25 mouse cellular contexts compared by ENCODE assay signal in the genomic region with DNA sequence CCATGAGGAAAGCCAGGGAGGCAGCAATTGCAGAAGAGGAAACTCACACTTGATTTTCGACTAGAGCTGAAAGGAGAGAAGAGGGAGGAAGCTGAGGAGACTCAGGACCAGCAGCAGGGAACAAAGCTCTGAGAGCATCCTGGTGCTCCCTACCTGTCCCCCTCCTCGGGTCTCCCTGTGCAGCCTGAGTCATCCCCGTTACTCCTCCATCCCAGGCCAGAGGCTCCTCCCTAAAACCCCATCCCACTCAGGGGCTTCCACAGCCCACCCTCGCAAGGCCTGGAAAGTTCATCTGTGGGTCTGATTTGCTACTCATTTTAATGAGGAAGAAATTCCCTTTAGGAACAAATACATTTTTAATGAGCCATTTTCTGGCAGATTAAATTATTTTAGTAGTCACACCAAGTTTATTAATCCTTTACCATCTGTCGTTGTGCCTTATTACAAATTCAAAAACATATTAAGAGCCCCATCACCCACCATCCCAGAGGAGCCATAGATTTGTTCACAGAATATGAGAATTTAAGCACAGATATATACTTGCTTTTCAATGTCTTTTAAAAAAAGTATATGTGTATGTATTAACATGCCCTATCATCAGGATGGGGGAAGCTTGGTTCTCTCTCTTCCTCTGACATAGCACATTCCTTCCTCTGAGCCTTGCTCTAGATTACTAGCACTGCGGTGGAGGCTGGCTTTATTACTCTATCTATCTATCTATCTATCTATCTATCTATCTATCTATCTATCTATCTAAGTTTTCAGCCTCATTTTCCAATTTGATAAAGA. TPM values are rescaled to one million over a fixed set of nuclear protein-coding genes. Genes with fewer than 3 reads are reported as not detected.
DNase-seq lines count a peak whose midpoint lies in the region; ATAC-seq and TF ChIP-seq lines count a peak whose summit lies in the region.
"Had no signal": no experiment of that assay in that cellular context is flagged by ENCODE, and none has a peak within 500 bp of the region (broad histone marks: within the 10 kb centered on the region; RNA-seq: fewer than 3 reads in every experiment).

No protein-coding gene starts in this region.

- ATAC-seq in forebrain, embryonic 15.5 days (replicated peaks) = 0 out of 2 replicates have a peak, but pooled peaks have one; percentile 55
- no peak for ATAC-seq in forebrain, postnatal 0 days
- ATAC-seq in hindbrain, embryonic 16.5 days = peak; percentile 49; the same call in 1 of the 2 replicates
- ATAC-seq in hindbrain, embryonic 12.5 days (ENCODE audit: low FRiP score) = no peak
- ATAC-seq in midbrain, embryonic 16.5 days = peak; percentile 58; the same call in 1 of the 2 replicates
- ATAC-seq: CD4-positive, CD25-positive, alpha-beta regulatory T cell, adult 4 months had no signal

- H3K4me1 ChIP-seq in forebrain, embryonic 15.5 days = no peaks in the 10 kb centered on the region
- no peaks in the 10 kb centered on the region for H3K4me1 ChIP-seq in forebrain, postnatal 0 days (ENCODE audit: insufficient read depth)
- H3K4me1 ChIP-seq in hindbrain, embryonic 16.5 days (ENCODE audit: control insufficient read depth, insufficient read depth, low read depth, low read length) = no peaks in the 10 kb centered on the region
- no peaks in the 10 kb centered on the region for H3K4me1 ChIP-seq in hindbrain, embryonic 12.5 days
- H3K4me1 ChIP-seq in midbrain, embryonic 16.5 days (ENCODE audit: control insufficient read depth, insufficient read depth, low read length) = no peaks in the 10 kb centered on the region
- H3K4me1 ChIP-seq: embryonic facial prominence, embryonic 15.5 days; heart, embryonic 12.5 days; limb, embryonic 10.5 days; liver, embryonic 15.5 days; lung, embryonic 15.5 days had no signal

- no peak for TF ChIP-seq POLR2A in brain, embryonic 14.5 days (IDR thresholded peaks at IDR 0.05; ENCODE audit: borderline replicate concordance, extremely low read depth, insufficient read depth, insufficient read length, poor library complexity, severe bottlenecking)

- H3K4me3 ChIP-seq in forebrain, embryonic 15.5 days = no peak overlapping the region
- no peak overlapping the region for H3K4me3 ChIP-seq in forebrain, postnatal 0 days (ENCODE audit: low read depth, low read length)
- no peak overlapping the region for H3K4me3 ChIP-seq in hindbrain, embryonic 16.5 days (ENCODE audit: low read length)
- H3K4me3 ChIP-seq in hindbrain, embryonic 12.5 days = no peak overlapping the region
- no peak overlapping the region for H3K4me3 ChIP-seq in midbrain, embryonic 16.5 days (ENCODE audit: low read depth, low read length)
- H3K4me3 ChIP-seq: embryonic facial prominence, embryonic 15.5 days; heart, embryonic 12.5 days; limb, embryonic 10.5 days; liver, embryonic 15.5 days; lung, embryonic 15.5 days had no signal

- peak overlapping the region; percentile 59 for H3K27ac ChIP-seq in forebrain, embryonic 15.5 days (replicated peaks)
- H3K27ac ChIP-seq in forebrain, postnatal 0 days (ENCODE audit: low read depth, low read length) = no peak overlapping the region
- no peak overlapping the region for H3K27ac ChIP-seq in hindbrain, embryonic 16.5 days (ENCODE audit: low read depth, low read length)
- no peak overlapping the region for H3K27ac ChIP-seq in hindbrain, embryonic 12.5 days
- no peak overlapping the region for H3K27ac ChIP-seq in midbrain, embryonic 16.5 days (ENCODE audit: low read length)
- H3K27ac ChIP-seq: embryonic facial prominence, embryonic 15.5 days; limb, embryonic 10.5 days; liver, embryonic 15.5 days; lung, embryonic 15.5 days had no signal

- H3K27me3 ChIP-seq in forebrain, embryonic 15.5 days = no peaks in the 10 kb centered on the region
- H3K27me3 ChIP-seq in forebrain, postnatal 0 days (ENCODE audit: insufficient read depth, low read length) = no peaks in the 10 kb centered on the region
- no peaks in the 10 kb centered on the region for H3K27me3 ChIP-seq in hindbrain, embryonic 16.5 days (replicated peaks; ENCODE audit: control insufficient read depth, insufficient read depth, low read length)
- H3K27me3 ChIP-seq in hindbrain, embryonic 12.5 days = no peaks in the 10 kb centered on the region
- no peaks in the 10 kb centered on the region for H3K27me3 ChIP-seq in midbrain, embryonic 16.5 days (ENCODE audit: control insufficient read depth, insufficient read depth, low read depth, low read length)
- H3K27me3 ChIP-seq: embryonic facial prominence, embryonic 15.5 days; liver, embryonic 15.5 days; lung, embryonic 15.5 days had no signal

- 64% methylated on average over 6 of the region's 6 CpGs for WGBS in forebrain, embryonic 15.5 days
- 69% methylated on average over 6 of the region's 6 CpGs for WGBS in forebrain, postnatal 0 days
- WGBS in hindbrain, embryonic 16.5 days = 59% methylated on average over 5 of the region's 6 CpGs
- 80% methylated on average over 6 of the region's 6 CpGs for WGBS in hindbrain, embryonic 12.5 days
- 61% methylated on average over 6 of the region's 6 CpGs for WGBS in midbrain, embryonic 16.5 days

- no peaks in the 10 kb centered on the region for H3K36me3 ChIP-seq in forebrain, embryonic 15.5 days
- H3K36me3 ChIP-seq in forebrain, postnatal 0 days (ENCODE audit: insufficient read depth) = no peaks in the 10 kb centered on the region
- H3K36me3 ChIP-seq in hindbrain, embryonic 16.5 days (ENCODE audit: control insufficient read depth, insufficient read depth, low read length) = no peaks in the 10 kb centered on the region
- no peaks in the 10 kb centered on the region for H3K36me3 ChIP-seq in hindbrain, embryonic 12.5 days
- H3K36me3 ChIP-seq in midbrain, embryonic 16.5 days (ENCODE audit: control insufficient read depth, insufficient read depth, low read length) = no peaks in the 10 kb centered on the region
- H3K36me3 ChIP-seq: embryonic facial prominence, embryonic 15.5 days; limb, embryonic 10.5 days; liver, embryonic 15.5 days; lung, embryonic 15.5 days had no signal

- TF ChIP-seq CTCF in forebrain, postnatal 0 days (IDR thresholded peaks at IDR 0.05; ENCODE audit: low read depth) = no peak
- no peak for TF ChIP-seq CTCF in brain, embryonic 14.5 days (IDR thresholded peaks at IDR 0.05; ENCODE audit: borderline replicate concordance, extremely low read depth, insufficient read depth, insufficient read length)

- H3K4me2 ChIP-seq in forebrain, embryonic 15.5 days (replicated peaks) = no peak overlapping the region
- no peak overlapping the region for H3K4me2 ChIP-seq in forebrain, postnatal 0 days (ENCODE audit: low read depth)
- H3K4me2 ChIP-seq in hindbrain, embryonic 16.5 days (ENCODE audit: low read length) = no peak overlapping the region
- H3K4me2 ChIP-seq in hindbrain, embryonic 12.5 days (replicated peaks) = no peak overlapping the region
- no peak overlapping the region for H3K4me2 ChIP-seq in midbrain, embryonic 16.5 days (ENCODE audit: low read length)
- H3K4me2 ChIP-seq: embryonic facial prominence, embryonic 15.5 days; heart, embryonic 12.5 days; liver, embryonic 15.5 days; lung, embryonic 15.5 days had no signal

- H3K9me3 ChIP-seq in forebrain, embryonic 15.5 days = no peaks in the 10 kb centered on the region
- H3K9me3 ChIP-seq in forebrain, postnatal 0 days (ENCODE audit: low read length) = no peaks in the 10 kb centered on the region
- H3K9me3 ChIP-seq in hindbrain, embryonic 16.5 days (ENCODE audit: control insufficient read depth, low read length) = no peaks in the 10 kb centered on the region
- no peaks in the 10 kb centered on the region for H3K9me3 ChIP-seq in hindbrain, embryonic 12.5 days (replicated peaks)
- H3K9me3 ChIP-seq in midbrain, embryonic 16.5 days (replicated peaks; ENCODE audit: control insufficient read depth, low read length, poor library complexity, severe bottlenecking) = no peaks in the 10 kb centered on the region
- H3K9me3 ChIP-seq: embryonic facial prominence, embryonic 15.5 days; heart, embryonic 12.5 days; limb, embryonic 10.5 days; liver, embryonic 15.5 days; lung, embryonic 15.5 days had no signal

- H3K9ac ChIP-seq in forebrain, embryonic 15.5 days (replicated peaks) = no peak overlapping the region
- no peak overlapping the region for H3K9ac ChIP-seq in forebrain, postnatal 0 days
- no peak overlapping the region for H3K9ac ChIP-seq in hindbrain, embryonic 16.5 days (ENCODE audit: low read depth, low read length)
- H3K9ac ChIP-seq in hindbrain, embryonic 12.5 days = no peak overlapping the region
- no peak overlapping the region for H3K9ac ChIP-seq in midbrain, embryonic 16.5 days (ENCODE audit: low read depth, low read length)
- H3K9ac ChIP-seq: embryonic facial prominence, embryonic 15.5 days; heart, embryonic 12.5 days; liver, embryonic 15.5 days; lung, embryonic 15.5 days had no signal

- no peak for DNase-seq in forebrain, postnatal 0 days
- peak; percentile 32 for DNase-seq in brain, embryonic 14.5 days (ENCODE audit: low read depth)
- no peak for DNase-seq in ovary, adult 18-20 months (ENCODE audit: low spot score)
- DNase-seq: adrenal gland, postnatal 14 days; cerebellum, adult 9-10 months; gastrocnemius, postnatal 10 days; heart, postnatal 10 days; kidney, adult 11 months; kidney, postnatal 4 days; liver; lung, postnatal 36 days; right cerebral cortex, postnatal 14 days had no signal

RNA-seq across cellular contexts. Expression of a gene that starts 29.0 kb away (rescaled TPM):
- polyA plus RNA-seq in forebrain, embryonic 15.5 days (2015; fragmentation: Nextera tagmentation; extraction: Ambion mirVana) = 0.93 and 1.5 TPM in 2 replicates
- total RNA-seq in forebrain, postnatal 0 days (2014; rRNA removed) = 0.24 and 0.46 TPM in 2 replicates
- polyA plus RNA-seq in forebrain, postnatal 0 days (2015; fragmentation: Nextera tagmentation; extraction: Ambion mirVana) = 0.58 and 0.96 TPM in 2 replicates
- polyA plus RNA-seq in hindbrain, embryonic 16.5 days (2015; fragmentation: Nextera tagmentation; extraction: Ambion mirVana) = 2.3 and 6.0 TPM in 2 replicates
- 2.8 and 4.0 TPM in 2 replicates for polyA plus RNA-seq in hindbrain, embryonic 12.5 days (2016; fragmentation: Nextera tagmentation; extraction: Ambion mirVana)
- 1.3 and 2.2 TPM in 2 replicates for polyA plus RNA-seq in brain, embryonic 14.5 days (2012; rRNA removed)
- polyA plus RNA-seq in midbrain, embryonic 16.5 days (2015; fragmentation: Nextera tagmentation; extraction: Ambion mirVana) = 1.6 and 1.7 TPM in 2 replicates
- total RNA-seq: common myeloid progenitor, adult 5-6 weeks; granulocyte monocyte progenitor cell, adult 5-6 weeks; megakaryocyte-erythroid progenitor cell, adult 5-6 weeks had no signal
- polyA plus RNA-seq: CD4-positive, CD25-positive, alpha-beta regulatory T cell, adult 4 months had no signal

Comparison
In these comparisons a context has a peak if more than half of its experiments do, and no peak if none do; other contexts are left out.
1. ATAC-seq: peak in forebrain, embryonic 15.5 days (single experiment), hindbrain, embryonic 16.5 days (single experiment) and midbrain, embryonic 16.5 days (single experiment); none in forebrain, postnatal 0 days (single experiment) and hindbrain, embryonic 12.5 days (single experiment).